Mouse (Mus musculus) hindbrain, embryonic 16.5 days (tissue): ENCODE measurements around the gene Kdm1a. TPM values are rescaled to one million over a fixed set of nuclear protein-coding genes. Genes with fewer than 3 reads are reported as not detected.

Experiments used
- microRNA-seq: library from miRNA; unstranded; fragments of <30 nt; microRNA quantifications from one replicate; pipeline ENCODE4, GENCODE M21; 2017
- polyA plus RNA-seq: library from polyadenylated mRNA; unstranded; fragments of >200 nt; fragmentation: Nextera tagmentation; extraction: Ambion mirVana; gene quantifications from 2 replicates; pipeline ENCODE4 v1.2.1, GENCODE M21; 2015

Kdm1a gene
- polyA plus RNA-seq, 1 experiment from 2014 or later, result 31.6 TPM

Small RNA genes within 50 kb of the gene (microRNA-seq; reads per million reads assigned to microRNA genes)
- gene Gm22180, result not detected

Other genes starting within 250 kb of the Kdm1a start
- gene Htr1d, start 179.2 kb downstream of the Kdm1a start, polyA plus RNA-seq, result 3.7 and 4.7 TPM in 2 replicates
- 0.11 and 0.43 TPM in 2 replicates for gene 6030445D17Rik, start 140.5 kb downstream of the Kdm1a start, polyA plus RNA-seq
- 55.5 and 63.4 TPM in 2 replicates for gene Luzp1, start 133.0 kb downstream of the Kdm1a start, polyA plus RNA-seq
- not detected in 2 replicates for gene Tex46, start 7.7 kb upstream of the Kdm1a start, polyA plus RNA-seq
- gene Lactbl1, start 19.9 kb upstream of the Kdm1a start, polyA plus RNA-seq, result 0.05 and 0.06 TPM in 2 replicates
- gene Ephb2, start 233.3 kb upstream of the Kdm1a start, polyA plus RNA-seq, result 7.8 and 10.1 TPM in 2 replicates